Mouse (Mus musculus): ENCODE data around the gene Psmc5.

The Psmc5 gene

DNA sequence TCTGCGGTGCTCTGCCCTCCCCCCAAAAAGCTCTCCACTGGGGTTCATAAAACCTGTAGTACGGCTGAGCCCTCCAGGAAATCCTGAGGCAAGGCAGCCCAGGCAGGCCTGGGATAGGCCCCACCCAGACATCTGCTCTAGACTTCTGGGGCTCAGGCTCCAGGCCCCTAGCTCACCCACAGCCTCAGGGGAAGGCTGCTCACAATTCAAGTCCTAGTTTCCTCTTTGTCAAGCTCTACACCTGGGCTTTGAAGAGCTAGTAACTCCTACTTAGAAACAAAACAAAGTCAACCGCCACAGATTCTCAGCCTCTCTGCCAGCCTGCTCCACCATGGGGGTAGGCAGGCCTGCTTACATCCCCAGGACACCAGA, 13.1 kb downstream of the Psmc5 start:
- DNase-seq (ENCODE audit: low spot score): no peak

- no peak for DNase-seq (ENCODE audit: low spot score)
Measured at GRCm38 (mm10) chr11:106271131-106271793, 15.3 kb downstream of the Psmc5 start.

GRCm38 (mm10) chr11:106271794-106272643, 16.1 kb downstream of the Psmc5 start:
- DNase-seq (ENCODE audit: low spot score): peak; percentile 28

- DNase-seq (ENCODE audit: low spot score): peak; percentile 99
Measured at GRCm38 (mm10) chr11:106272644-106273310, 16.8 kb downstream of the Psmc5 start, which contains the start of gene Smarcd2. Smarcd2 (minus strand) TSS chr11:106272972.

DNA sequence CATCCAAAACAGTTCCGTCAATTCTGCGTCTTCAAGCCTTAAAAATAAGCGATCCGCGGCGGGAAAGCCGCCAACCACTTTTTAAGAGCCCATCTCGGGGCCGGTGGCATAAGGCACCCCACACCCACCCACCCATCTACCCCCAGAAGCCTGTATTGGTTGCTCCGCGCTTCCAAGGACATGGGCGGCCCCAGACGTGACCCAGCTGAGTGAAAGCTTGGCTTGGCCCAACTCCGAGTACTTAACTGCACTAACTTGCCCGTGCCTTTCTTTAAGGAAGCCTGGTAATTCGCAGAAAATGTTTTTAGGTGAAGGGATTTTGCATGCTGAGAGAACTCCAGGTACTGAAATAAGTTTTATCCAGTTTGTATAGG, 17.3 kb downstream of the Psmc5 start:
- no peak for DNase-seq (ENCODE audit: low spot score)

DNA sequence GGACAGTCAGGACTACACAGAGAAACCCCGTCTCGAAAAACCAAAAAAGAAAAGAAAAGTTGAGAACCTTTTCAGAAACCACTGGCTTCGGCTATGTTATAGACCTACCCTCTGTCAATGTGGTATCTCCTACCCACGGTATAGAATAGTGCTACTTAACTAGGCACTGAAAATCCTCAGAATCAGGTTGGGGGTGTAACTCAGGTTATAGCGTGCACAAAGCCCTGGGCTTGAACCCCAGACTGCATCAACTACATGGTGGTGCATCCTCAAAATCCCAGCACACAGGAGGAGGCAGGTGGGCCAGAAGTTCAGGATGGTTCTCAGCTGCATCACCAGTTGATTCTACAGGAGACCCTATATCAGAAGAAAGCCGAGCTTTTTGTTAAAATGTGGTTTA, 17.9 kb downstream of the Psmc5 start:
- no peak for DNase-seq (ENCODE audit: low spot score)

GRCm38 (mm10) chr11:106274374-106274773, 18.4 kb downstream of the Psmc5 start:
- no peak for DNase-seq (ENCODE audit: low spot score)

DNA sequence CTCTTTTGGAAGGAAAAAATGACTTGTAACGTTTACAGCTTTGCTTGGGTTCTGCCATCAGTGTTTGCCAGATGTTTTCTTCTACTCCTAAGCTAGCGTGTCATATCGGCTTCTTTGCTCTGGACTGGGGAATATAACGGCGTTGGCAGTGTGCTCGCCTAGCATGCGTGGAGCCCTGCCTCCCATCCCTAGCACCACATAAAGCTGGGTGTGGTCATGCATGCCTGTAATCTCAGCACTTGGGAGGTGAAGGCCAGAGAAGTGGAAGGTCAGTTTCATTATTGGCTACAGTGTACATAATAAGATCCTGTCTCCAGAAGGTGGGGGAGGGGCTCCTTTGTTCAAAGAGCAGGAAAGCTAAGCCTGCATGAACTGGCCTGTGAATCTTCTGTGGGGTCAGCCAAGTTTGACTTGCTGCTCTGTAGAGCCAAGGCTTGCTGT, 19.0 kb downstream of the Psmc5 start:
- DNase-seq (ENCODE audit: low spot score): no peak

- peak; percentile 90 for DNase-seq (ENCODE audit: low spot score)
Measured at GRCm38 (mm10) chr11:106276454-106276853, 20.5 kb downstream of the Psmc5 start, which contains the start of gene Tcam1. Tcam1 (plus strand) TSS chr11:106276672.

- DNase-seq (ENCODE audit: low spot score): no peak
Measured at GRCm38 (mm10) chr11:106282452-106282851, 26.5 kb downstream of the Psmc5 start.

DNA sequence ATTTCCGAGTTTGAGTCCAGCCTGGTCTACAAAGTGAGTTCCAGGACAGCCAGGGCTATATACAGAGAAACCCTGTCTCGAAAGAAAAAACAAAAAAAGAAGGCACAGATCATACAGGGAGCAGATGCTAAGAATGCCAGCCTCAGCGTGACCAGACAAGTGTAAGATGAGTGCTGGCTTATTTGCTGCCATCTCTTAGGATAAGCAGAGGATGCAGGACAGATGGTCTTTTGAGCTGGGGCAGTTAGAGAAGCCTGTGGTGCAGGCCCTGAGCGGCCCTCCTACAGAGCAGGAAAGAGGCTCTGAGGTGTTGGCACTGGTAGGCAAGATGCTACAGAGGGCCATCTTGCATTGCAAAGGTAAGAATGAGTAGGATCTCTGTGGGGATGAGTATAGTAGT, 27.4 kb downstream of the Psmc5 start:
- DNase-seq (ENCODE audit: low spot score): no peak

GRCm38 (mm10) chr11:106284126-106284525, 28.2 kb downstream of the Psmc5 start:
- no peak for DNase-seq (ENCODE audit: low spot score)

- DNase-seq (ENCODE audit: low spot score): no peak
Measured at GRCm38 (mm10) chr11:106286206-106286605, 30.3 kb downstream of the Psmc5 start.

DNA sequence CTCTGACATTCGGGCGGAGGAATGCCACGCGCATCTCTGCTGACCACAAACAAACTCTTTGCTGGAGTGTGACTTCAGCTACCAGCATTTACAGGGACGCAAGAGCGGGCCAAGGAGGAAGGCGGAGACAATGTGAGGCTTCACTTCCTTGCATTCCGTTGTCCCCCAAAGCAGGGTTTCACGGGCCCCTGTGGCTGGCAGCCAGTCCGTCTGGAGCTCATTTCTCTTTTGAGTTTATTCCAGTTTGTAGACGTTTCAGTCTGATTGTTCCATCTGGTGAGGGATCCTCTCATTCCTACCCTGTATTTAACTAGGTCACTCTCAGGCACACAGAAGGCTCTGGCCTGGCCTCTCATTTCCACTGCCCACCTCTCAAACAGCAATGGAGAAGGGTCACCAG, 31.0 kb downstream of the Psmc5 start:
- no peak for DNase-seq (ENCODE audit: low spot score)

DNA sequence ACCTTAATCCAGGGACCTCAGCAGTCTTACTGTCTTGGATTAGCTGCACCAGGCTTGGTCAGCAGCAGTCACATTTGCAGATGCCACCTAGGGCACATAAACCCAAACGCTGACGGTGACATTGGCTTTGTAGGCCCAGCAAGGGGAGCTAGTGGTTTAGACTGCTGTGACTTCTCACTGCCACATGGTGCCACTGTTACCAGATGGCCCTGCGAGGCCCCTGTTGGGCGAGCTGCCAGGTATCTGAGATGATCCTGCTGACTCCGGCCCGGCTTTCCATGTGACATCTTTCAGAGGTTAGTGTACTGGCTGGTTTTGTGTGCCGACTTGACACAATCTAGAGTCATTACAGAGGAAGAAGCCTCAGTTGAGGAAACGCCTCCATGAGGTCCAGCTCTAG, 33.4 kb downstream of the Psmc5 start:
- DNase-seq (ENCODE audit: low spot score): no peak

DNA sequence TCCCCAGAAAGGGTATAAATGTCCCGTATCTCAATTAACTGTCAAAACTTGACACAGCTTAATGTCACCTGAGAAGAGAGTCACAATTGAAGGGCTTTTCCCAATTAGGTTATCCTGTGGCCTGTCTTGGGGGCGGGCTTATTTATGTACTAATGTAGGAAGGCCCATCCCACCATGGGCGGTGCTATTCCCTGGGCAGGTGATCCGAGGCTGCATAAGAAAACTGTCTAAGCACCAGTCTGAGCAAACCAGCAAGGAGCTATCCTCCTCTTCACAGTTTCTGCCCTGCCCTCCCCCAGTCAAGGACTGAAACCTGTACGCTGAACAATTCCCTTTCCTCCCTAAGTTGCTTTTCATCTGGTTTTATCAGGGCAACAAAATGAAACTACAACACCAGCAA, 34.4 kb downstream of the Psmc5 start:
- no peak for DNase-seq (ENCODE audit: low spot score)

GRCm38 (mm10) chr11:106291861-106292260, 35.9 kb downstream of the Psmc5 start:
- no peak for DNase-seq (ENCODE audit: low spot score)

DNA sequence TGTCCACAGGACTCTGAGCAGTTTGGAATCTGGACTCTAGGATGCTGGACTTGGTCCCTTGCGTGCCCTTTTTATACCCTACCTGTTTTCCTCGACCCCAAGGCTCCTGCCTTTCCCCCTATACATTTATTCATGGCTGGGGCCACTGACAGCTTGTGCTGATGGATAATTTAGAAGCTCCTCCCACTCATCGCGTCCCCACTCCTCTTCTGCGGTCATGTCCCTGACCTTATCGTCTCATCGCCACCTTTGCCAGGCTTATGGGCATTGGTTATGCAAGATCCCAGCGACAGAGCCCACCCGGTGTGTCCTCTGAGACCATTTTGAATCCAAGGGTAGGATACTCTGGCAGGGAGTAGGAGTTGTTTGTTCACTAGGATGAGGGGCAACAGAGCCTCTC, 45.8 kb downstream of the Psmc5 start, which contains the start of gene Gh:
Gh (minus strand) TSS at position 101 of the 400 bp plus-strand sequence.
- DNase-seq (ENCODE audit: low spot score): no peak

DNA sequence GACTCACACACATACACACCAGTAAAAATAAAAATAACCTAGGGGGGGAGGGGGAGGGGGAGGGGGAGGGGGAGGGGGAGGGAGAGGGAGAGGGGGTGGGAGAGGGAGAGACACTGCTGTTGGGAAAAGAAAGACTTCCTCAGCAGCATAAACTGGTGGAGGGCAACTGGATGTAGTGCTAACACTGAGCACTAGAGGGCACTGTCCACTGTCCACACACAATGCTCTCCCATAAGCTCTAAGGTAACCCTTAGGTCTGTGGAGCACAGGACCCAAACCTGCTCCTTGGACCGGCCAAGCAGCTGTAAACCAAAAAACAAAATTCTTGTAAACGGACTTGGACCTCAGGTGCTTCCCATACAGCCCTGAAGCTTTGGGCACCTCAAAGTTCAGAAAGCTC, 46.7 kb downstream of the Psmc5 start:
- peak; percentile 61 for DNase-seq (ENCODE audit: low spot score)

GRCm38 (mm10) chr11:106305348-106306064, 49.6 kb downstream of the Psmc5 start:
- no peak for DNase-seq (ENCODE audit: low spot score)

- DNase-seq (ENCODE audit: low spot score): no peak
Measured at GRCm38 (mm10) chr11:106306065-106306385, 50.1 kb downstream of the Psmc5 start.

- DNase-seq (ENCODE audit: low spot score): no peak
Measured at GRCm38 (mm10) chr11:106306758-106307157, 50.8 kb downstream of the Psmc5 start.

Data from c-Kit-positive CD71-positive TER-119-positive erythroid progenitor cells, embryonic 14.5 days (primary cell).